Mouse (Mus musculus) ovary, adult 18-20 months (tissue): ENCODE data around the gene Gm43517.

Experiments
- DNase-seq: peaks from one replicate; pipeline ENCODE4 v3.0.0; 2022; ENCODE audit warnings: low spot score, mixed read lengths

Gm43517 gene

DNA sequence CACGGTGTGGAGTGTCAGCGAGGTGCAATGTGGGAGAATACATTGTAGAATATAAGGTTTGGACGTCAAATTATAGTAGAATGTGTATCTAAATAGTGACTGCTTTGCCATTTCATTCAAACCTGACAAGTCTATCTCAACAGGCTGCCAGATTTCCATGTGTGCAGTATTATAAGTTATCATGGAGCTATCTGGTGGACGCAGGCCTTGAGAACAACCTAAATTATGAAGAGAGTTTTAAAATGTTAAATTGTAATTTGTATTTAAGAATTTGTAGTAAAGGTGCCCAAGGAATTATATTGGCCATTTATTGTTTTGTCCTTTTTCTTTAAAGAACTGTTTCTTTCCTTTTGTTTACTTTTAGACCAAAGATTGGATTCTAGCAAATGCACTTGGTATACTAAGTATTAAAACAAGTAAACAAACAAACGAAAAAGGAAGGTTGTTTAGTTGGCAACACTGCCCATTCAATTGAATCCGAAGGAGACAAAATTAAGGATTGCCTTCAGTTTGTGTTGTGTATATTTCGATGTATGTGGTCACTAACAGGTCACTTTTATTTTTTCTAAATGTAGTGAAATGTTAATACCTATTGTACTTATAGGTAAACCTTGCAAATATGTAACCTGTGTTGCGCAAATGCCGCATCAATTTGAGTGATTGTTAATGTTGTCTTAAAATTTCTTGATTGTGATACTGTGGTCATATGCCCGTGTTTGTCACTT, 1.3 kb downstream of the Gm43517 start:
- no peak for DNase-seq

DNA sequence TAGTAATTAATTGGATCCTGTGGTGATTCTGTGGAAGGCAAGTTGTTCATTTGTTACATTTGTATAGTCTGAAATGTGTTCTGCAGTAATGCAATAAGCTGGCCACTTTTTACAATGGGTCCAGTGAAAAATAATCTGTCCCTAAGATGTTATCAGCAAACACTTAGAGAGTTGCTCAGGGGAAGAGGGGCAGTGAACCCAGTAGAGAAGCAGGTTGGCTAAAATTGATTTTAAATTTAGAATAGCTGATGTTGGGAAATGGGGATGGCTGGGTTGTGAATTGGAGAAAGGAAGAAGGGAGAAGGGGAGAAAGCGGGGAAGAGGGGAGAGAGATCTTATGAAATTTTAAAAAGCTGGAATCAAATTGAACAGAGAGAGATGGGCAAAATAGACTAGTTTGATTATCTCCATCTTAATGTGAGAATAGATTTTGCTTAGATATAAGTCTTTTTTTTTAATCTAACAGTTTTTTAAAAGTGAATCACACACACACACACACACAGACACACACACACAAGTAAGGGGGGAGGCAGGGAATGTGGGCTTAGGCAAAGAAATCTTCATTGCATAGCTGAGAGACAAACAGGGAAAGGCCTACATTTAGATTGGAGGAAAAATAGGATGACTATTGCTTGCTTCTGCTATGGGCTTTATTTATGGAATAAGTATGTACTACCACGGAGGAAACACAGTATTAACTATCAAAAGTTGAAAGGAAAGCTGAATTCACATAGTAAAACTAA, 3.1 kb downstream of the Gm43517 start:
- no peak for DNase-seq

DNA sequence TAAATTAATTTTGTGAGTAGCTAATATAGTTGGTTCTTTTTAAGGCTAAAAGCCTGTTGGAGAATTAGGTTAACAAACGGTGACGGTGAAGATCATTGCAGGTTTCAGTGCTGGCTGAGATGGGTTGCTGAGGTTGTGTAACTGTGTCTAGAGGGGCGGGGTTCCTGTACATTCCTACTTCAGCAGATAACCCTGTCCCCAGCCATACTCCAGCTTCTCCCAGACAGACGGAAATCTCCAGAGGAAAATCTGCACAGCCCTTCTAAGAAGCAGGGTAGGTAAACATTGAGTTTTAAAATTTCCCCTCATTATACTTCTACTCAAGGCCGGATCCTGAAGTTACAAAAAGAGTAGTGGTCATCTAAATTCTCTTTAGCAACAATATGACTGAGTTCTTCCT, 4.7 kb downstream of the Gm43517 start:
- DNase-seq: no peak

DNA sequence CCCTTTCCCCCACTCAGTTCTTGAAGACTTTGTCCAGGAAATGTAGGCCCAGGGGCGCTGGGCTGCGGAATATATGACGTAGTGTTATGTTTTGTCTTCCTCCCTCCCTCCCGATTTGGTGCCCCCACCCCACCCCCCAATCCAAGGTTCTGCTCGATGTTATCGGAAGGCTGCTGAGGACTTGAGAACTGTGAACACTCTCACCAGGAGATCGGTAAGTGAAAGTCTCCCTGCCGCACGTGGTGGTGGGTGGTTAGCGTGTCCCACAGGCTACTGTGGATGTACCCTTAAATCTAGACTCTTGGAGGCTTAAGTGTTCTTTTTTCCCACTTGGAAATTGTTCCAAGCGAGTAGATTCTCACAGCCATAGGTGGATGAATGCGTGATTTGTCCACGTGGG, 5.3 kb downstream of the Gm43517 start:
- DNase-seq: no peak

DNA sequence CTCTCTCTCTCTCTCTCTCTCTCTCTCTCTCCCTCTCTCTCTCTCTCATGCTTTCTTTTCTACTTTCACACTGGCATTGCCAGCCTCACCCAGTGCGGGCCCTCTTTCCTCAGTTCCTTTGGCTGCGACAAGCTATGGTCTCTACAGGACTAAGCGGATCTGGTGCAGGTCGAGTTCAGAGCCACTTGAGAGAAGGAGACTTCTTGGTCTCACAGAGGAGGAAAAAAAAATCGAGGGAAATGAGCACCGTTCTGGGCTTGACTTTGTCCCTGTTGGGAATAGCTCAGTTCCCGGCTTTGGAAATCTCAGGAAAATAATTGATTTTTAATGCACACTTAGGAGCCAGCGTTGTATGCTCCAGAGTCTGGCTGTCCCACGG, 5.9 kb downstream of the Gm43517 start:
- DNase-seq: no peak

DNA sequence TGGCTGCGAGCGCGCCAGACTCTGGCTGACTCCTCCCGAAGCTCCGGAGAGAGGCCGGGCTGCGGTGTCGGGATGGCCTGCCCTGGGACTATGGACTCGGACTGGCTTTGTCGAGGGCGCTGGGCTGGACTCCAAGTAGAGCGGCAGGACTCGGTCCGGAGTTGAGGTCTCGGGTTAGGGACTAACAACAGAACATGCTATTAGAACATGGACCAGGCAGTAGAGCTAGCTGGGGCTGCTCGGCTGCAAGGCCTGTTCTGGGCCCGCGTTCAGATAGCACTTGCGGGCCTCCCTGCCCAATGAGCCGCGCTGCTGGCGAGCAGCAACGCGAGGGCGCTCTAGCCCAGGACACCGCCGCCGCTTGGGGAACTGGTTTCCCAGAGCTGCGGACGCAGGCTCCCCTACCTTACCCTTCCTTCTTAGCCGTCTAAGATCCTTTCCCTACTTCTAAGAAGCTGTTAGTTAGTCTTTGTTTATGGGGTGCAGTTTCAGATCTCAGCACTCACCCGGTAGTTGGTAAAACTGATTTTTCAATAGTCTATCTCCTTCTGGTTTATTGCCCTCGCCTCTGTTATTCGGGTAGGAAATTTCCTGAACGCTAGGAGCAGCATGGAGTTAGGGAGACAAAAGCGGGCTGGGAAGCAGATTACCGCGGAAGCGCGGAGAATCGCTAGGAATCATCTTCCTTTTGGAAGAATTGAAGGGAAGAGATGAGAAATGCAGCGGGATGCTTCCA, 6.5 kb downstream of the Gm43517 start:
- DNase-seq: no peak

DNA sequence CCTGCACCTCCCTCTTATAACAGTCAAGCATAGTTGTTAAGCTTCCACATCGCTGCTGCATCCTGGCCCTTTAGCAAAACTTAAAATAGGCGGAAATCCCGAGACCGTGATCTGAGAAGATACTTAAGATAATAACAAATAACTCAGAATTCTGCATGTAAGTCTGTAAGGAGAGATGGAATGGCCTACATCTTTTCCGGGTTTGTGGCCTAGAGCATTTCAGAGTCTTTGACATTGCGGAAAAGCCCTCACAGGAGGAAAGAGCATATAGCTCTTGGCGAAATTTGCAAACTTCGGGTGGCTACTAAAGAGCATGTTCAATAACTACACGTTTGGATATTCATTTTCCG, 7.0 kb downstream of the Gm43517 start:
- no peak for DNase-seq

DNA sequence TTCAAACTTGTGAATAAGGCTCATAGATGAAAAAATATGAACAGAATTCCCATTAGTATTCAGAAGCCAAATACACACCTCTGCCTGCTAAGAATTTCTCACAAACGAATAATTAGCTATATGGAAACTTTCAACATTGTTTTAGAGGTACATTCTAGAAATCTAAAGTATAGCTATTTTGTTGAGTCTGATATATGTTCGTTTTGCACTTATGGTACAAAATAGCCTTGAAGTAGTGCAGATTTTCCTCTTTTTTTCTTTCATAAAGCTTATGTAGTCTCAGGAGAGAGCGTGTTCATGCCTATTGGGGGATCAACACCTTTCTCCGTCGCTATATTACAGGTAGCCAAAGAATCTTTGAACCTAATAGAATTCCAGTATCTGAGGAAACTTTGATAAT, 7.9 kb downstream of the Gm43517 start:
- DNase-seq: no peak

DNA sequence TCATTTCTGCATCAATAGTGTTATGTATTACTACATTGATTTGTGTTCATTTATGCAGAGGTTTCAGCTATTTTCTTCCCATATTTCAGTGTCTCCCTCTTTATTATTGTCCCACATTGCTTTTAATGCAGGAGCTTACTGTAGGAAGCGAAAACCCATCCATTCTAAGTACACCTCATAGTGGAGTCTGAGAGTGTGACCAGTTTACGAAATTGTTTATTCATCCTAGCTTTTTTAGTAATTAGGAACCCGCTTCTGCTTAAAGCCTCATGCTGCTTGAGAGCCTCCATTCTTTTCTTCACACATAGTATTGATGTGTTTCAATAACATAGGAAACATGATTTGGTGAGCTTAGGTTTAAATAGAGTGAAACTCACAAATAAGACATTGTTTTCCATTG, 8.7 kb downstream of the Gm43517 start:
- no peak for DNase-seq

DNA sequence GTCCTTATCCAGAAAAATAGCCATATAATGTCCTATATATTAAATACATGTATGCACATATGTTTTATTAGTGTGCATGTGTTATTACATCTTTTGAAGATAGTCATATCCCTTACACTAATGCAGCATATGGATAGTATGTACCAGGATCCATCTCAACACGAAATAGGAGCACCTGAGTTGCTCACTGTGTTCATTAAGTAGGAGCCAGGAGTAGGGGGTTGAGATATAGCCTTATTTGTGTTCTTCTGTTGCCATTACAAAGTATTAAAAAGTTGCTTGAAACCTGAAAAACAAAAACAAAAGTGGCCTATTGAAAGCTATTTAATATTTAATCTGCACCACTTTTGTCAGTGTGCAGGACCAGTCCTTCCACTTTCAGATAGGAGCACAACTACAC, 9.2 kb downstream of the Gm43517 start:
- DNase-seq: no peak

DNA sequence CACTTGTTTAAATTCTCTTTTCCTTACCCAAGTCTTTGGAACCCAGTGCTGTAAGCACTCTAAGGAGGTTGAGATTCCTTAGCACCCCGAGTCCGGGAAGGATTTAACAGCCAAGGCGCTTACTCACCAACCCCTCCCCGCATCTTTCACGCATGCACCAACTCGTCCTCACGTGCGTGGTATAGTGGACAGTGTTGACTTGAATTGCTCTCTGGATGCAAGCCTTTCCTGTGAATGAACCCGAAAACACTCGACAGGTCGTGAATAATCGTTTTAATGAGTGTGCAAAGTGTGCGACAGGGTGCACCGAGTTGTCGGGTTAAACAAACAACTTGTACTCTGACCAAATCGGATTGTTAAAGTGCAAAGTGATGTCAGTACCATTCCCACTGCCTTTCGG, 9.9 kb downstream of the Gm43517 start:
- no peak for DNase-seq

DNA sequence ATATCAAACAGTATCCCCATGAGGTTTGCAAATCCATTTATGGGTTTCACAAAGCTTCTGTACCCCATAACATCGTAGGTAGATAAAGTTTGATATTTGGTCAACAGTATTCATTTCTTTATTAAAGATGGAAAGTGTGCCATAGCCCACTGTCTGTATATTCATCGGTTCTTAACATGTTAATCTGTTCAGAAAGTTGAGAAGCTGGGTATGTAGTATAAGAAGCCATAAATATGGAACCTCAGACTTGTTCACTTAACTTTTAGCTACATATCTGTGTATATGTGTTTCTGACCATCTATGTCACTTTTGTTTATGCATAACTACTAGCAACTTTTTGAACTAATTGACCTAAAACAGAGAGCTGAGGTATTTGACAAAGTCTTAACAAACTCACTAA, 11.0 kb downstream of the Gm43517 start:
- DNase-seq: no peak

DNA sequence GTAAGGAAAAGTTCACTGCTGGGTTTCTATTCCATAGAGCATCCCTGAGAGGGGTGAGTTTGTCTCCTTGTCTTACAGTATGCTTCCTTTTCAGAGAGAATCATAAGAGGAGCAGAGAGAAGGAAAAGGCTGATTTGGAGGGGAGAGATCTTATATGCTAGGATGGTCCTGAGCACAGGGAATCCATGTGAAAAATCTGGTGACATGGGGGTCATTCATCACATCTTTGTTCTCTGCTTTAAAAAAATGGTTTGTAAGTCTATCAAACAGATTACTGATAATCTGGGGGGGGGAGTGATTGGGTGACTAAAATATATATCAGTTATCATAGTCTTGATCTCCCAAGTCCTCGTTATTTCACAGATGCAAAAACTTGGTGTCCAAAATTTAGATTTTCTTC, 11.8 kb downstream of the Gm43517 start:
- DNase-seq: no peak

DNA sequence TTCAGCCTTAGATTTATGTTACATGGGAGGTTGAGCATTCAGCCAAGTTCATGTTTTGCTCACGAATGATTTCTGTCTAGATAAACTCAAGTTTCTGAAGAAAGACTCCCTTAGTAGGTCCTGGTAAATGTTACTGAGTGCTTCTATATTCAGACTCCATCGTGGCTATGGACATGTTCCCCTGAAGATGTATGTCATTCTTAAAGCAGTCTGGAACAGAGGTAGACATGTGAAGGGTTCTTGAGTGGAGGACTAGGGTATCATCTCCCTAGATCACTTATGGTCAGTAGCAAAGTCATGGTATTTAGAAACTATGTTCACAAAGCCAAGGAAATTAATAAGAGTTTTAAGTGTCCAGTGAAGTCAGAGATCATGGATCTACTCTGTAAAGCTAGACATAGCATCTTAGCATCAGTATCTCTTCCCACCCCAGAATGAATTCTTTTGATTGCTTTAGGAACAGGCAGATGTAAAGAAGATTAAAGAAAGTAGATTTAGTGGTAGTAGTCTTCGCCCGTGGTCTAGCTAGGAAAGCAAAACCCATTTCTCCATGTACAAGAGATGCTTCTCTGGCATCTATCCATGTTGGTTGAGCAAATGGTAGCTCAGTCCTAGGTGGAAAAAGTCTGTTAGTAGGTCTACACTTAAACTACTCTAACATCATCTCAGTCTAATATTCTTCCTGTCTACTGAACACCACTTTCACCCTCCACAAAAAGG, 12.6 kb downstream of the Gm43517 start:
- no peak for DNase-seq

DNA sequence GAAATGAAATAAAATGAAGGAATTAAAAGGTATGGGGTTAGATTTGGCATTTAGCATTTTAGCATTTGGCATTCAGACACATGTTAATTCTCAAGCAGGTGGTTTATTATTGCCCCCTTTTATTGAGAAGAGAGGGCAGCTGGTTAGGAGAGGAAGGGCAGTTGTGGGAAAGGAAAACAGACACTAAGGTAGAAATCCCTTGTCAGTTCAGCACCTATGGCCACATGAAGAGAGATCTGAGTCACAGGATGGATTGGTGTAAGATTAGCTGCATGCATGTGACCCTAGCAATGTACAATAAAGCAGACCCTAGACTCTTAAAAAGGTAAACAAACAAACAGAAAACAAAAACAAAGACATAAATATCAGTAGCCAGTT, 13.2 kb downstream of the Gm43517 start:
- DNase-seq: no peak

DNA sequence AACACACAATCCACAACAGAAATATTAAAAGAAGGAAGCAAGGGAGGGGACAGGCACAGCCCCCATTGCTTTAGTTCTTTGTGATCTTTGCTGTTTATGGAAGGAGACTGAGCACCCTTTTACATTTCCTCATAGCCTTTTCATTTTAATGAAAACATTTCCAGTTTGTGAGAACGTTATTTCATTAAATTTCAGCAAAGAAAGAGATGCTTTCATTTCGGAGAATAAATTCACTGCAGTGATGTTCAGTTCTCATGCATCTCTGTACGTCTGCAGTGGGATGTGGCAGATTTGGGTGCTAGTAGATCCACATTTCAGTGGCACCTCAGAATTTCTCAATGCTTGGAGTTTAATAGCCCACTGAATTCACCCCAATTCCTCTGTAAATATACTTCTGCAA, 13.7 kb downstream of the Gm43517 start:
- DNase-seq: no peak

DNA sequence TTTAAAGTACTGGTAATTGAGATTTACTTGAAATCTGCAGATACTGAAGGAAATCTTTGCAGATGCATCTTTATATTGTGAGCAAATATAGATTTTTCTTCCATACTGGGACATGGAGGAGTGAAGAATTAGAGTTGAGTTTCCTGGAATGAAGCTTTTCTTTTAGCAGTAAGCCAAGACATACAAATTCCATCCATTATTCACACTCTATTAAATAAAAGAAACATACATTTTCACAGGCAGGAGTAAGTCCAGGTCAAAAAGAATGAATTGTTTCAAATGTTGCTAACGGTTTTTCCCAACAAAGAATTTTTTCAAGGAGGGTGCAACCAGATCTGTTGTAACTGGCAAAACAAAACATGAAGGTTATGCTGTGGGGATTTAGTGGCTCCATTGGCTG, 14.6 kb downstream of the Gm43517 start:
- no peak for DNase-seq

DNA sequence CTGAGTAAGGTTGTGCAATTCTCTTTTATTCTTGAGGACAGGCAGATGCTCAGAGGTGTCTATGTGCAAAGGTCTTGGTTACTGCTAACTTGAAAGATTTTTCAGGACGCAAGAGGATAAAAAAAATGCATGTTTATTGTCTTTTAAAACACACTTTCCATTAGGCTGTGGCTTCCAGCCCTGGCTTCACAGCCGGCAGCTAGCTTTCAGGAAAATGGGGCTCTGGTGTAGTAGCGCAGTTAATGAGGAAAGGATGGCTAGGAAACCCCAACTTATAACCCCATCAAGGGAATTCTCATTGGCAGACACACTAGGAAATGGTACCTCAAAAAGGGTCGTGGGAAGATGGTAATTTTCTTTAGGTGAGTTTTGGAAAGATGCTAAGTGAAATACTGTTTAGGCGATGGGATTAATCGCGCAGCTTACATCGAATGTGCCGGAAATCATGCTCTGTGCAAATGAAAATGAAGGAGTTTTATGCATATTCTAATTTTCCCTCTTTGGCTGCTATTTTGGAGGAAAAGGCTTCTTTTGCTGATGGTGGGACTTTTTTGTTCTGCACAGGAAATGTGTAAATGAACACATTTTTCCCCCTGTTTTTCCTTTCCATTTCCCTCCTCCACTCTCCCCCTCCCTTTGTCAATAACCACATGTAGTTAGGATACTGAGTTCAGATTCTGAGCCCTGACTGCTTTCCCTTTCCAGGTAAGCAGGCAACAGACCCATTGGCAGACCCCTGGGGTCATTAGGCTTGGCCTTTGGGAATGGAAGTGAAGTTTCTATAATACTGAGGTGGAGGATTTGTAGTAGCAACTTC, 15.3 kb downstream of the Gm43517 start:
- no peak for DNase-seq

DNA sequence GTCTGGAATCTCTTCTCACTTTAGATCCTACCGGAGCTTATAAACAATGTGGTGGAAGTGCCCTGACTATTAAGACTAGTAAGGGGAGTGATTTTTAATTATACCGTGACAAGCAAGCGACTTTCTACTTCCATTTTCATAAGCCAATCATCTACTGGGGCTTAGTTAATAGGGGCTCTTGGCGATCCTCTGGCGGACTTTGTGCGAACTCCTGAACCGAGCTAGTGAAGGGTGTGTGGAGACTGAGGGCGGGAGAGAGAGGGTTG, 15.8 kb downstream of the Gm43517 start:
- no peak for DNase-seq

DNA sequence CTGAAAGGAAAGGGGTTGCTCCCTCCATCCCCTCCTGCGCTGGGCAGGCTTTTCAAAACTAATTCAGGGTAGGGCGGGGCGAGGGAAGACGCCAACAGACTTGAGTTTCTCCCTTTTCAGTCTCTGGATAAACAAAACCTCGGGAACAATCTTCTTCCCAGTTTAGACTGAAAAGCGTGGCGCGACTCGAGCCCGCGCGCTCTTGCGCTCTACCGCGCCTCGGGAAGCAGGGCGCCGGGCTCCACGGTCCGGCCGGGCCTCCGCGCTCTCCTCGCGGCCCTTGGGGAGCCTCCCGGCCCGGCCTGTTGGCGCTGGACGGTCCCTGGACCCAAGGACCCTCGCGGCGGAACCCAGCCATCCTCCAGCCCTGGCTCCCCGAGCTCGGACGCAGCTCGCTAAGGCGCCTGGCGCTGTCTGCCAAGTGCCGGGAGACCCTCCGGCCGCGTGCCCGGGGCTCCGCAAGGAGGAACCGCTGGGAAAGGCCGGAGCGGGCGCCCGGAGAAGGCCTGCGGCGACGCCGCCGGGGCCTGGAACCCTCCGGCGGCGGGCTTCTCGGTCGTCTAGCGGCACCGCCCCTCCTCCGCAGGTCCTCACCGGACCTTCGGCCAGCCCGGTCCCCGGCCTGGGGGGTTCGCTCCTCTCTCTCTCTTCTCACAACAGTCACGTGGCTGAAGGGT, 16.3 kb downstream of the Gm43517 start:
- no peak for DNase-seq

DNA sequence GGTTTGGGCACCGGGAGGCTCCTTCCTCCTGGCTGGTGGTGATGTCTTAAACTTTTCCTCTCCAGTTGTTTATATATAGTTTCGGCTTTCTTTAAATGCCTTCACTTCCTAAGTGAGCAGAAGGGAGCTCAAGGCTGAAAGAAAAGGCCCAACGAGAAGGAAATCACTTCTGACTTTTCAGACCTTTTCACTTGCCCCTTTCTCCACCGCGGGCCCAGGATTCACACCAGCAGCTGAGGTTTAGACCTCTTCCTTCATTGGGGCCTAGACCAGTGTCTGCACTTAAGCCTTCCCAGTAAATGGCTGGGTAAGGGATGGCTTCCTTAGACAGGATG, 16.8 kb downstream of the Gm43517 start:
- no peak for DNase-seq

DNA sequence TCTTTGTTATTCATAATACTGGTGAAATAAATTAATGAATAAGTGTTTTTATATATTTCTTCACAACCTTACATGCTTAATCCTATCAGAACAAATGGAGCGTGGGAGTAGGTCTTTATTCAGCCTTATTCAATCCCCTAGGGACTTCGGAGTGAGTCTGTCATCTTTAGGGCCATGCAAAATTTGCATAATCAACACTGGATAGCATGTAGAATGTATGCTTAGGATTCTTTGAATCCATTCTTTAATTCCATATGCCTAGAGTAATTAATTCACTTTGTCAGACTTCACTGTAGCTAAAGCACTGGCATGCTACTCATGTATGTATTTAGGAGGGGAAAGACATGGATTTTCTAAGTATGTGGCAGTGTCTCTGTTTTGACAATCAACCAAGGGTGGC, 24.9 kb downstream of the Gm43517 start:
- DNase-seq: no peak
